In genomic region chr8:85700751-85701351, GRCm38 (mm10) we compare ENCODE assay signal across 8 mouse cellular contexts. TPM values are rescaled to one million over a fixed set of nuclear protein-coding genes. Genes with fewer than 3 reads are reported as not detected.
DNase-seq lines count a peak whose midpoint lies in the region; ATAC-seq and TF ChIP-seq lines count a peak whose summit lies in the region.

TSS of gene Neto2 (minus strand) at chr8:85700924.

- DNase-seq in B cell, adult 2 months: peak; percentile 67 to 73
- DNase-seq in c-Kit-negative CD71-positive TER-119-positive erythroid progenitor cells, embryonic 14.5 days (ENCODE audit: low read depth, low spot score): peak; percentile 19
- peak; percentile 70 for DNase-seq in forebrain, embryonic 10.5 days (ENCODE audit: extremely low spot score, low spot score)
- DNase-seq in heart, postnatal 0 days (ENCODE audit: low spot score): peak; percentile 42
- peak; percentile 39 to 78 for DNase-seq in kidney, postnatal 36 days
- peak; percentile 72 for DNase-seq in stomach, postnatal 0 days (ENCODE audit: low spot score)

- H3K36me3 ChIP-seq in forebrain, embryonic 10.5 days (replicated peaks): no peaks in the 10 kb centered on the region
- H3K36me3 ChIP-seq in heart, postnatal 0 days (replicated peaks; ENCODE audit: control insufficient read depth, insufficient read depth, low read length): no peaks in the 10 kb centered on the region
- H3K36me3 ChIP-seq in liver, embryonic 15.5 days (replicated peaks): no peaks in the 10 kb centered on the region
- H3K36me3 ChIP-seq in neural tube, embryonic 12.5 days: no peaks in the 10 kb centered on the region
- no peaks in the 10 kb centered on the region for H3K36me3 ChIP-seq in stomach, postnatal 0 days (ENCODE audit: control insufficient read depth, insufficient read depth, low read length)

- H3K27ac ChIP-seq in forebrain, embryonic 10.5 days: peak within 1 kb of the TSS; percentile 98
- H3K27ac ChIP-seq in heart, postnatal 0 days (ENCODE audit: low read depth): no peak within 1 kb of the TSS
- H3K27ac ChIP-seq in liver, embryonic 15.5 days (replicated peaks): no peak within 1 kb of the TSS
- peak within 1 kb of the TSS; percentile 92 for H3K27ac ChIP-seq in neural tube, embryonic 12.5 days
- H3K27ac ChIP-seq in stomach, postnatal 0 days (replicated peaks): peak within 1 kb of the TSS; percentile 40

- peak; percentile 88 for ATAC-seq in heart, postnatal 0 days (ENCODE audit: insufficient read depth, low read depth)
- ATAC-seq in liver, embryonic 15.5 days (ENCODE audit: insufficient read depth): peak; percentile 83
- ATAC-seq in neural tube, embryonic 12.5 days (ENCODE audit: low FRiP score, low read depth): peak; percentile 87
- ATAC-seq in stomach, postnatal 0 days (ENCODE audit: low FRiP score, low TSS enrichment): peak; percentile 89

- no peak for TF ChIP-seq CTCF in heart, postnatal 0 days (IDR thresholded peaks at IDR 0.05; ENCODE audit: low read depth)
- no peak for TF ChIP-seq CTCF in stomach, postnatal 0 days (IDR thresholded peaks at IDR 0.05; ENCODE audit: low read depth)

- peak within 1 kb of the TSS; percentile 24 for H3K9ac ChIP-seq in heart, postnatal 0 days (replicated peaks; ENCODE audit: low read depth, low read length)
- peak within 1 kb of the TSS; percentile 58 for H3K9ac ChIP-seq in liver, embryonic 15.5 days
- H3K9ac ChIP-seq in neural tube, embryonic 12.5 days: peak within 1 kb of the TSS; percentile 84
- H3K9ac ChIP-seq in stomach, postnatal 0 days (ENCODE audit: low read length): peak within 1 kb of the TSS; percentile 61

- H3K9me3 ChIP-seq in forebrain, embryonic 10.5 days: peaks cover 6% of the 10 kb centered on the region; the same call in 1 of the 2 replicates
- no peaks in the 10 kb centered on the region for H3K9me3 ChIP-seq in heart, postnatal 0 days (replicated peaks; ENCODE audit: control insufficient read depth, low read length)
- no peaks in the 10 kb centered on the region for H3K9me3 ChIP-seq in liver, embryonic 15.5 days (replicated peaks)
- H3K9me3 ChIP-seq in neural tube, embryonic 12.5 days: no peaks in the 10 kb centered on the region
- no peaks in the 10 kb centered on the region for H3K9me3 ChIP-seq in stomach, postnatal 0 days (ENCODE audit: control insufficient read depth, low read length)

- TF ChIP-seq EP300 in heart, postnatal 0 days (IDR thresholded peaks at IDR 0.05; ENCODE audit: low read depth): no peak
- TF ChIP-seq EP300 in stomach, postnatal 0 days (optimal IDR thresholded peaks at IDR 0.05): no peak

- 8% methylated on average over 53 of the region's 65 CpGs for WGBS in forebrain, embryonic 10.5 days
- 5% methylated on average over 42 of the region's 65 CpGs for WGBS in heart, postnatal 0 days
- WGBS in liver, embryonic 15.5 days (ENCODE audit: insufficient replicate concordance): 4% methylated on average over 63 of the region's 65 CpGs
- WGBS in neural tube, embryonic 12.5 days: 8% methylated on average over 38 of the region's 65 CpGs
- WGBS in stomach, postnatal 0 days: 7% methylated on average over 35 of the region's 65 CpGs

- H3K4me3 ChIP-seq in forebrain, embryonic 10.5 days: peak within 1 kb of the TSS; percentile 80
- peak within 1 kb of the TSS; percentile 55 for H3K4me3 ChIP-seq in heart, postnatal 0 days (ENCODE audit: low read depth, low read length)
- peak within 1 kb of the TSS; percentile 63 for H3K4me3 ChIP-seq in liver, embryonic 15.5 days (replicated peaks)
- peak within 1 kb of the TSS; percentile 76 for H3K4me3 ChIP-seq in neural tube, embryonic 12.5 days
- peak within 1 kb of the TSS; percentile 57 for H3K4me3 ChIP-seq in stomach, postnatal 0 days (ENCODE audit: low read depth, low read length)

- H3K4me1 ChIP-seq in forebrain, embryonic 10.5 days: peaks cover 23% of the 10 kb centered on the region
- H3K4me1 ChIP-seq in heart, postnatal 0 days (ENCODE audit: control insufficient read depth, insufficient read depth): peaks cover 5% of the 10 kb centered on the region
- peaks cover 15% of the 10 kb centered on the region for H3K4me1 ChIP-seq in liver, embryonic 15.5 days (replicated peaks)
- no peaks in the 10 kb centered on the region for H3K4me1 ChIP-seq in neural tube, embryonic 12.5 days
- peaks cover 2% of the 10 kb centered on the region; the same call in 1 of the 2 replicates for H3K4me1 ChIP-seq in stomach, postnatal 0 days (replicated peaks; ENCODE audit: control insufficient read depth, insufficient read depth)

- peak within 1 kb of the TSS; percentile 94 for H3K4me2 ChIP-seq in heart, postnatal 0 days (ENCODE audit: low read depth, low read length)
- H3K4me2 ChIP-seq in liver, embryonic 15.5 days: peak within 1 kb of the TSS; percentile 97
- peak within 1 kb of the TSS; percentile 71 for H3K4me2 ChIP-seq in neural tube, embryonic 12.5 days (replicated peaks)
- peak within 1 kb of the TSS; percentile 100 for H3K4me2 ChIP-seq in stomach, postnatal 0 days (replicated peaks; ENCODE audit: low read depth)

- H3K27me3 ChIP-seq in forebrain, embryonic 10.5 days (ENCODE audit: poor library complexity, severe bottlenecking): peaks cover 38% of the 10 kb centered on the region
- H3K27me3 ChIP-seq in heart, postnatal 0 days (ENCODE audit: control insufficient read depth, insufficient read depth, low read length): peaks cover 13% of the 10 kb centered on the region
- H3K27me3 ChIP-seq in liver, embryonic 15.5 days: peaks cover 42% of the 10 kb centered on the region
- H3K27me3 ChIP-seq in neural tube, embryonic 12.5 days (replicated peaks): no peaks in the 10 kb centered on the region; the same call in 1 of the 2 replicates
- no peaks in the 10 kb centered on the region for H3K27me3 ChIP-seq in stomach, postnatal 0 days (ENCODE audit: control insufficient read depth, insufficient read depth, low read length)

RNA-seq across cellular contexts. Expression of gene Neto2, which starts in this region (rescaled TPM):
- 15.3 and 17.4 TPM in 2 replicates for polyA plus RNA-seq in forebrain, embryonic 10.5 days (2016; fragmentation: Nextera tagmentation; extraction: Ambion mirVana)
- total RNA-seq in heart, postnatal 0 days (2014; rRNA removed; ENCODE audit: low replicate concordance): 4.4 and 5.5 TPM in 2 replicates
- polyA plus RNA-seq in heart, postnatal 0 days (2015; fragmentation: Nextera tagmentation; extraction: Ambion mirVana): 1.4 and 1.7 TPM in 2 replicates
- 0.79 and 0.82 TPM in 2 replicates for polyA plus RNA-seq in liver, embryonic 15.5 days (2015; fragmentation: Nextera tagmentation; extraction: Ambion mirVana)
- polyA plus RNA-seq in neural tube, embryonic 12.5 days (2016; fragmentation: Nextera tagmentation; extraction: Ambion mirVana): 35.1 and 37.5 TPM in 2 replicates
- polyA plus RNA-seq in stomach, postnatal 0 days (2015; fragmentation: Nextera tagmentation; extraction: Ambion mirVana): 1.5 and 1.7 TPM in 2 replicates

Comparison
In these comparisons a context has a peak if more than half of its experiments do, and no peak if none do; other contexts are left out.
1. Peak in ATAC-seq, H3K4me3 ChIP-seq, H3K9ac ChIP-seq and H3K4me2 ChIP-seq in liver, embryonic 15.5 days; RNA of the gene not detected or under 1 TPM.
2. DNase-seq: peak in every context shown above with its lines; median percentile 72 in stomach, postnatal 0 days; 70 in B cell, adult 2 months; 70 in forebrain, embryonic 10.5 days; 58 in kidney, postnatal 36 days; 42 in heart, postnatal 0 days; 19 in c-Kit-negative CD71-positive TER-119-positive erythroid progenitor cells, embryonic 14.5 days.
3. H3K27ac ChIP-seq: peak in forebrain, embryonic 10.5 days (single experiment), neural tube, embryonic 12.5 days (single experiment) and stomach, postnatal 0 days (single experiment); none in heart, postnatal 0 days (single experiment) and liver, embryonic 15.5 days (single experiment).
4. H3K9ac ChIP-seq: peak in every context shown above with its lines; median percentile 84 in neural tube, embryonic 12.5 days; 61 in stomach, postnatal 0 days; 58 in liver, embryonic 15.5 days; 24 in heart, postnatal 0 days.
5. Peak in every context shown above with its lines, with median percentiles within 50 percentile points of each other: H3K4me3 ChIP-seq, ATAC-seq and H3K4me2 ChIP-seq.